Mouse (Mus musculus): ENCODE data around the gene Trabd2b. TPM values are rescaled to one million over a fixed set of nuclear protein-coding genes. Genes with fewer than 3 reads are reported as not detected.

Gene Trabd2b
- polyA plus RNA-seq, 1 experiment from 2014 or later, result 5.0 TPM

- no peak overlapping the region for H3K27ac ChIP-seq (ENCODE audit: low read depth, low read length)
- no peaks in the 10 kb centered on the region for H3K4me1 ChIP-seq (ENCODE audit: control insufficient read depth, insufficient read depth, low read length)
- no peaks in the 10 kb centered on the region for H3K9me3 ChIP-seq (ENCODE audit: control insufficient read depth, low read length)
- H3K36me3 ChIP-seq (ENCODE audit: control insufficient read depth, insufficient read depth, low read length), result no peaks in the 10 kb centered on the region
- H3K9ac ChIP-seq (ENCODE audit: low read depth, low read length), result no peak overlapping the region
- no peak for ATAC-seq (ENCODE audit: low FRiP score, low TSS enrichment)
- H3K27me3 ChIP-seq (ENCODE audit: control insufficient read depth, insufficient read depth, low read length), result no peaks in the 10 kb centered on the region
- no peak overlapping the region for H3K4me2 ChIP-seq (replicated peaks; ENCODE audit: low read depth, low read length)
- no peak overlapping the region for H3K4me3 ChIP-seq (ENCODE audit: low read length)
- WGBS, result 39% methylated on average over 5 of the region's 5 CpGs
These were observed 79.5 kb downstream of the Trabd2b start for GRCm38 (mm10) chr4:114485996-114486395.

GRCm38 (mm10) chr4:114486885-114487531 lies 80.5 kb downstream of the Trabd2b start:
- Histone ChIP-seq H3K4me1 (ENCODE audit: control insufficient read depth, insufficient read depth, low read length) (no peaks in the 10 kb centered on the region), H3K9ac (ENCODE audit: low read depth, low read length) (no peak overlapping the region), H3K4me2 (replicated peaks; ENCODE audit: low read depth, low read length) (no peak overlapping the region), H3K27me3 (ENCODE audit: control insufficient read depth, insufficient read depth, low read length) (no peaks in the 10 kb centered on the region), H3K27ac (ENCODE audit: low read depth, low read length) (no peak overlapping the region), H3K9me3 (ENCODE audit: control insufficient read depth, low read length) (no peaks in the 10 kb centered on the region), H3K4me3 (ENCODE audit: low read length) (no peak overlapping the region), H3K36me3 (ENCODE audit: control insufficient read depth, insufficient read depth, low read length) (no peaks in the 10 kb centered on the region)
- WGBS, result 69% methylated on average over 2 of the region's 2 CpGs
- ATAC-seq (ENCODE audit: low FRiP score, low TSS enrichment), result no peak

GRCm38 (mm10) chr4:114487701-114488100 lies 81.2 kb downstream of the Trabd2b start:
- WGBS, result 86% methylated on average over 3 of the region's 3 CpGs
- ATAC-seq (ENCODE audit: low FRiP score, low TSS enrichment), result no peak

GRCm38 (mm10) chr4:114492157-114492556 lies 85.6 kb downstream of the Trabd2b start:
- 22% methylated on average over 4 of the region's 4 CpGs for WGBS
- Histone ChIP-seq H3K27ac (ENCODE audit: low read depth, low read length) (no peak overlapping the region), H3K9me3 (ENCODE audit: control insufficient read depth, low read length) (no peaks in the 10 kb centered on the region), H3K4me2 (replicated peaks; ENCODE audit: low read depth, low read length) (no peak overlapping the region), H3K9ac (ENCODE audit: low read depth, low read length) (no peak overlapping the region), H3K4me3 (ENCODE audit: low read length) (no peak overlapping the region), H3K36me3 (ENCODE audit: control insufficient read depth, insufficient read depth, low read length) (no peaks in the 10 kb centered on the region), H3K27me3 (ENCODE audit: control insufficient read depth, insufficient read depth, low read length) (no peaks in the 10 kb centered on the region), H3K4me1 (ENCODE audit: control insufficient read depth, insufficient read depth, low read length) (0 out of 2 replicates have a peak, but pooled peaks cover 5% of the 10 kb centered on the region)
- peak; percentile 62; the same call in 1 of the 2 replicates for ATAC-seq (ENCODE audit: low FRiP score, low TSS enrichment)

More at GRCm38 (mm10) chr4:114487701-114488100, 81.2 kb downstream of the Trabd2b start:
- Histone ChIP-seq H3K4me1 (ENCODE audit: control insufficient read depth, insufficient read depth, low read length) (no peaks in the 10 kb centered on the region), H3K36me3 (ENCODE audit: control insufficient read depth, insufficient read depth, low read length) (no peaks in the 10 kb centered on the region), H3K4me3 (ENCODE audit: low read length) (no peak overlapping the region), H3K27ac (ENCODE audit: low read depth, low read length) (no peak overlapping the region), H3K9ac (ENCODE audit: low read depth, low read length) (no peak overlapping the region), H3K9me3 (ENCODE audit: control insufficient read depth, low read length) (no peaks in the 10 kb centered on the region), H3K27me3 (ENCODE audit: control insufficient read depth, insufficient read depth, low read length) (no peaks in the 10 kb centered on the region), H3K4me2 (replicated peaks; ENCODE audit: low read depth, low read length) (no peak overlapping the region)

- no peak for ATAC-seq (ENCODE audit: low FRiP score, low TSS enrichment)
These were observed 87.5 kb downstream of the Trabd2b start for GRCm38 (mm10) chr4:114494035-114494434.

GRCm38 (mm10) chr4:114495688-114496426 lies 89.3 kb downstream of the Trabd2b start:
- no peaks in the 10 kb centered on the region for H3K9me3 ChIP-seq (ENCODE audit: control insufficient read depth, low read length)
- peaks cover 15% of the 10 kb centered on the region; the same call in 1 of the 2 replicates for H3K4me1 ChIP-seq (ENCODE audit: control insufficient read depth, insufficient read depth, low read length)
- H3K4me2 ChIP-seq (replicated peaks; ENCODE audit: low read depth, low read length), result no peak overlapping the region
- no peak for ATAC-seq (ENCODE audit: low FRiP score, low TSS enrichment)
- no peaks in the 10 kb centered on the region for H3K27me3 ChIP-seq (ENCODE audit: control insufficient read depth, insufficient read depth, low read length)
- H3K9ac ChIP-seq (ENCODE audit: low read depth, low read length), result no peak overlapping the region
- no peak overlapping the region for H3K27ac ChIP-seq (ENCODE audit: low read depth, low read length)
- H3K4me3 ChIP-seq (ENCODE audit: low read length), result no peak overlapping the region
- WGBS, result 67% methylated on average over 4 of the region's 4 CpGs
- H3K36me3 ChIP-seq (ENCODE audit: control insufficient read depth, insufficient read depth, low read length), result no peaks in the 10 kb centered on the region

More at GRCm38 (mm10) chr4:114494035-114494434, 87.5 kb downstream of the Trabd2b start:
- H3K4me3 ChIP-seq (ENCODE audit: low read length), result no peak overlapping the region
- H3K9me3 ChIP-seq (ENCODE audit: control insufficient read depth, low read length), result no peaks in the 10 kb centered on the region
- 0 out of 2 replicates have a peak, but pooled peaks cover 5% of the 10 kb centered on the region for H3K4me1 ChIP-seq (ENCODE audit: control insufficient read depth, insufficient read depth, low read length)
- no peak overlapping the region for H3K27ac ChIP-seq (ENCODE audit: low read depth, low read length)
- H3K36me3 ChIP-seq (ENCODE audit: control insufficient read depth, insufficient read depth, low read length), result no peaks in the 10 kb centered on the region
- H3K27me3 ChIP-seq (ENCODE audit: control insufficient read depth, insufficient read depth, low read length), result no peaks in the 10 kb centered on the region
- WGBS, result 76% methylated on average over 2 of the region's 2 CpGs
- no peak overlapping the region for H3K9ac ChIP-seq (ENCODE audit: low read depth, low read length)
- H3K4me2 ChIP-seq (replicated peaks; ENCODE audit: low read depth, low read length), result no peak overlapping the region

- WGBS, result 63% methylated on average over 1 of the region's 1 CpGs
- H3K27me3 ChIP-seq (ENCODE audit: control insufficient read depth, insufficient read depth, low read length), result no peaks in the 10 kb centered on the region
- H3K9me3 ChIP-seq (ENCODE audit: control insufficient read depth, low read length), result no peaks in the 10 kb centered on the region
- H3K4me2 ChIP-seq (replicated peaks; ENCODE audit: low read depth, low read length), result no peak overlapping the region
- H3K27ac ChIP-seq (ENCODE audit: low read depth, low read length), result no peak overlapping the region
- H3K4me3 ChIP-seq (ENCODE audit: low read length), result no peak overlapping the region
- H3K4me1 ChIP-seq (ENCODE audit: control insufficient read depth, insufficient read depth, low read length), result peaks cover 17% of the 10 kb centered on the region; the same call in 1 of the 2 replicates
- H3K9ac ChIP-seq (ENCODE audit: low read depth, low read length), result no peak overlapping the region
- ATAC-seq (ENCODE audit: low FRiP score, low TSS enrichment), result no peak
- H3K36me3 ChIP-seq (ENCODE audit: control insufficient read depth, insufficient read depth, low read length), result no peaks in the 10 kb centered on the region
These were observed 93.1 kb downstream of the Trabd2b start for GRCm38 (mm10) chr4:114499650-114500049.

- Histone ChIP-seq H3K9me3 (ENCODE audit: control insufficient read depth, low read length) (no peaks in the 10 kb centered on the region), H3K9ac (ENCODE audit: low read depth, low read length) (no peak overlapping the region), H3K4me1 (ENCODE audit: control insufficient read depth, insufficient read depth, low read length) (peaks cover 17% of the 10 kb centered on the region; the same call in 1 of the 2 replicates), H3K4me3 (ENCODE audit: low read length) (no peak overlapping the region), H3K27ac (ENCODE audit: low read depth, low read length) (no peak overlapping the region), H3K4me2 (replicated peaks; ENCODE audit: low read depth, low read length) (no peak overlapping the region), H3K27me3 (ENCODE audit: control insufficient read depth, insufficient read depth, low read length) (no peaks in the 10 kb centered on the region), H3K36me3 (ENCODE audit: control insufficient read depth, insufficient read depth, low read length) (no peaks in the 10 kb centered on the region)
- 32% methylated on average over 7 of the region's 7 CpGs for WGBS
- ATAC-seq (ENCODE audit: low FRiP score, low TSS enrichment), result peak; percentile 36; the same call in 1 of the 2 replicates
These were observed 93.8 kb downstream of the Trabd2b start for GRCm38 (mm10) chr4:114500317-114500716.

GRCm38 (mm10) chr4:114501048-114501447 lies 94.5 kb downstream of the Trabd2b start:
- WGBS, result 100% methylated on average over 1 of the region's 1 CpGs
- no peaks in the 10 kb centered on the region for H3K36me3 ChIP-seq (ENCODE audit: control insufficient read depth, insufficient read depth, low read length)
- no peak for ATAC-seq (ENCODE audit: low FRiP score, low TSS enrichment)
- H3K27ac ChIP-seq (ENCODE audit: low read depth, low read length), result no peak overlapping the region
- H3K4me3 ChIP-seq (ENCODE audit: low read length), result no peak overlapping the region
- no peak overlapping the region for H3K9ac ChIP-seq (ENCODE audit: low read depth, low read length)
- H3K4me2 ChIP-seq (replicated peaks; ENCODE audit: low read depth, low read length), result no peak overlapping the region
- H3K27me3 ChIP-seq (ENCODE audit: control insufficient read depth, insufficient read depth, low read length), result no peaks in the 10 kb centered on the region
- H3K9me3 ChIP-seq (ENCODE audit: control insufficient read depth, low read length), result no peaks in the 10 kb centered on the region
- H3K4me1 ChIP-seq (ENCODE audit: control insufficient read depth, insufficient read depth, low read length), result peaks cover 17% of the 10 kb centered on the region; the same call in 1 of the 2 replicates
